Mouse (Mus musculus) lung, embryonic 14.5 days (tissue): ENCODE measurements around the gene Sugt1. TPM values are rescaled to one million over a fixed set of nuclear protein-coding genes. Genes with fewer than 3 reads are reported as not detected.

Source experiments
- ATAC-seq: fragments of 200-750 bp; cut with Nextera tagmentation; 2 replicates; pipeline ENCODE4 v1.8.0; 2017; ENCODE audit warnings: mild to moderate bottlenecking, moderate TSS enrichment, moderate library complexity; ENCODE audit not compliant: insufficient read depth
- DNase-seq: peaks from one replicate; pipeline ENCODE4 v3.0.0-alpha.2; 2015
- H3K27ac ChIP-seq: fragments of 300-500 bp; sonication (generic); 2 replicates; pipeline ENCODE4 v1.5.1; 2014; ENCODE audit warnings: low read depth, mild to moderate bottlenecking, moderate library complexity
- H3K27me3 ChIP-seq: fragments of 300-500 bp; sonication (generic); 2 replicates; pipeline ENCODE4 v1.6.1; 2014; ENCODE audit warnings: low read length, control low read depth; ENCODE audit not compliant: insufficient read depth
- H3K36me3 ChIP-seq: fragments of 300-500 bp; sonication (generic); 2 replicates; pipeline ENCODE4 v1.6.1; 2014; ENCODE audit warnings: control low read depth; ENCODE audit not compliant: insufficient read depth
- H3K4me1 ChIP-seq: fragments of 300-500 bp; sonication (generic); 2 replicates; pipeline ENCODE4 v1.6.1; 2014; ENCODE audit warnings: antibody characterized with exemption, control low read depth; ENCODE audit not compliant: insufficient read depth
- H3K4me2 ChIP-seq: fragments of 300-500 bp; sonication (generic); 2 replicates; pipeline ENCODE4 v1.6.1; 2014; ENCODE audit warnings: mild to moderate bottlenecking
- H3K4me3 ChIP-seq: fragments of 300-500 bp; sonication (generic); 2 replicates; pipeline ENCODE4 v1.5.1; 2014; ENCODE audit warnings: low read depth, low read length
- H3K9ac ChIP-seq: fragments of 300-500 bp; sonication (generic); 2 replicates; pipeline ENCODE4 v1.6.1; 2014
- H3K9me3 ChIP-seq: fragments of 300-500 bp; sonication (generic); 2 replicates; pipeline ENCODE4 v1.6.1; 2016; ENCODE audit warnings: low read depth, low read length, control low read depth
- CTCF ChIP-seq: IDR thresholded peaks from 2 replicates; pipeline ENCODE4 v1.5.1; 2016; ENCODE audit warnings: antibody characterized with exemption, low read depth
- WGBS: fragments of 180-500 bp; shearing (Covaris S2); extraction: QIAGEN DNeasy Blood & Tissue Kit; methylation state at CpG from one replicate; pipeline ENCODE4 v1.1.7; 2014; 5-methylcytosine and 5-hydroxymethylcytosine counted together
- polyA plus RNA-seq: library from polyadenylated mRNA; unstranded; fragments of >200 nt; fragmentation: Nextera tagmentation; extraction: Ambion mirVana; gene quantifications from 2 replicates; pipeline ENCODE4 v1.2.1, GENCODE M21; 2014

Sugt1 gene
- polyA plus RNA-seq, 1 experiment from 2014 or later = 128 TPM

DNA sequence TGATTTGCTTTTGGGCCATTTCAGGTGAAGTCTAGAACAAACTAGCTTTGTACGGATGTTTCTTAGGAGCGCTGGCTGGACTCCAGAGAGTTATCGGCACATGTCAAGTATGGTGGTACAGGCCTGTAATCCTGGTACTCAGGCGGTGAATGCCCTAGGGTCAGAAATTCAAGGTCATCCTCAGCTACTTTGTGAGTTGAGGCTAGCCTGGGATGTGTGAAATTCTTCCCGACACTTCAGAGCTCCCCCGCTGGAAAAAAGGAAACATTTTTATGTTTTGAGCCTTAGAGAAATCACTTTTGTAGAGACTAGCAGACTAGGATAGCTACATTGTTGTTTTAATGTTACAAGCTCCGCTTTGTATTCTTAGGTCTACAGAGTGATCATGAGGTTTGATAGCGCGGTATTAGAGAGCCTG, 1.1 kb downstream of the Sugt1 start:
- peak; percentile 14 for DNase-seq

DNA sequence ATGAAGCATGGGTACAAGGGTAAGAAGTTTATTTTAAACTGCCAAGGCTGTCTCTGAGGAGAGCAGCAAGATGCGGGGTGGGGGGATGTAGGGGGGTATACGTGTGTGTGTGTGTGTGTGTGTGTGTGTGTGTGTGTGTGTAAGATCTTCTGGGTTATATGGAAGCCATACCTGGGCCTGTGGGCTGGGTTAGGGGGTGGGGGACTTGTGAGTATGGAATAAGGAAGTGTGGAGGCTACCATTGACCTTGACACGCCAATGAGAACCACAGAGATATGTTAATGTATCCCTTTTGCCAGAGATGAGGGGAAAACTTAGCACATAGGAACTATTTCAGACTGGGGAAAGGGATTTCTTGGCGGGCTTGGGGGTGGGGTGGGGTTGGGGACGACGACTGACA, 1.9 kb downstream of the Sugt1 start:
- Histone ChIP-seq H3K9me3 (no peaks in the 10 kb centered on the region), H3K4me2 (peak overlapping the region; percentile 90; the same call in 1 of the 2 replicates), H3K36me3 (peaks cover 7% of the 10 kb centered on the region; the same call in 1 of the 2 replicates), H3K9ac (no peak overlapping the region), H3K4me1 (peaks cover 13% of the 10 kb centered on the region; the same call in 1 of the 2 replicates), H3K27me3 (no peaks in the 10 kb centered on the region), H3K4me3 (no peak overlapping the region), H3K27ac (no peak overlapping the region)
- ATAC-seq (no peak), DNase-seq (no peak)
- 80% methylated on average over 6 of the region's 6 CpGs for WGBS
- TF ChIP-seq CTCF = no peak

More for the DNA sequence above, 1.1 kb downstream of the Sugt1 start:
- peaks cover 13% of the 10 kb centered on the region; the same call in 1 of the 2 replicates for H3K4me1 ChIP-seq
- peaks cover 7% of the 10 kb centered on the region; the same call in 1 of the 2 replicates for H3K36me3 ChIP-seq
- no peak for ATAC-seq
- H3K4me2 ChIP-seq = peak overlapping the region; percentile 90
- TF ChIP-seq CTCF = no peak
- H3K27ac ChIP-seq = no peak overlapping the region
- no peaks in the 10 kb centered on the region for H3K9me3 ChIP-seq
- H3K9ac ChIP-seq = peak overlapping the region; percentile 67; the same call in 1 of the 2 replicates
- peak overlapping the region; percentile 72 for H3K4me3 ChIP-seq
- H3K27me3 ChIP-seq = no peaks in the 10 kb centered on the region
- 76% methylated on average over 9 of the region's 9 CpGs for WGBS

DNA sequence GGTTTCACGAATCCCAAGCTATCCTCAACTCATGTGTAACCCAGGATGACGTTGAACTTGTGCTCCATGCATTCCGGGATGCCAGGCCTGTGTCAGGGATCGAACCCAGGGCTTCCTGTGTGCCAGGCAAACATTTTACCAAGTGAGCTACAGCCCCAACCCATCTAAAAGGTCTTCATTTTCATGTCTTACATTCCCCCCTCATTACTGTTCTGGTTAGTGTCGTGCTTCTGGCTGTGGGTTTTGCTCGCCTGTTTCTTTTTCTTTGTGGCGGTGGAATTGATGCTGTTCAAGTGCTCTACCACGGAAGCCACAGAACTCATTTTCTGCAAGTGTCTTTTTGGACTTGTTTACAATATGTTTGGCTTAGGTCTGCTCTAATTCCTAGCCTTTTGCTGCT, 3.4 kb downstream of the Sugt1 start:
- Histone ChIP-seq H3K36me3 (peaks cover 19% of the 10 kb centered on the region), H3K9me3 (no peaks in the 10 kb centered on the region), H3K4me2 (no peak overlapping the region), H3K27ac (no peak overlapping the region), H3K27me3 (no peaks in the 10 kb centered on the region), H3K9ac (no peak overlapping the region), H3K4me1 (peaks cover 13% of the 10 kb centered on the region; the same call in 1 of the 2 replicates), H3K4me3 (no peak overlapping the region)
- TF ChIP-seq CTCF = no peak
- ATAC-seq (no peak), DNase-seq (no peak)
- WGBS = 96% methylated on average over 8 of the region's 8 CpGs

GRCm38 (mm10) chr14:79591611-79592010, 4.1 kb downstream of the Sugt1 start:
- Histone ChIP-seq H3K36me3 (peaks cover 22% of the 10 kb centered on the region), H3K4me1 (peaks cover 10% of the 10 kb centered on the region; the same call in 1 of the 2 replicates), H3K4me2 (no peak overlapping the region), H3K9ac (no peak overlapping the region), H3K27ac (no peak overlapping the region), H3K27me3 (no peaks in the 10 kb centered on the region), H3K9me3 (no peaks in the 10 kb centered on the region), H3K4me3 (no peak overlapping the region)
- ATAC-seq (no peak), DNase-seq (no peak)
- TF ChIP-seq CTCF = no peak
- WGBS = 88% methylated on average over 2 of the region's 2 CpGs

- Histone ChIP-seq H3K4me2 (no peak overlapping the region), H3K4me1 (peaks cover 2% of the 10 kb centered on the region; the same call in 1 of the 2 replicates), H3K27me3 (no peaks in the 10 kb centered on the region), H3K9me3 (no peaks in the 10 kb centered on the region), H3K36me3 (peaks cover 34% of the 10 kb centered on the region), H3K4me3 (no peak overlapping the region), H3K27ac (no peak overlapping the region), H3K9ac (no peak overlapping the region)
- ATAC-seq = no peak
- DNase-seq = no peak
- WGBS = 91% methylated on average over 5 of the region's 5 CpGs
- TF ChIP-seq CTCF = no peak
These were observed 6.6 kb downstream of the Sugt1 start for GRCm38 (mm10) chr14:79594069-79594468.

DNA sequence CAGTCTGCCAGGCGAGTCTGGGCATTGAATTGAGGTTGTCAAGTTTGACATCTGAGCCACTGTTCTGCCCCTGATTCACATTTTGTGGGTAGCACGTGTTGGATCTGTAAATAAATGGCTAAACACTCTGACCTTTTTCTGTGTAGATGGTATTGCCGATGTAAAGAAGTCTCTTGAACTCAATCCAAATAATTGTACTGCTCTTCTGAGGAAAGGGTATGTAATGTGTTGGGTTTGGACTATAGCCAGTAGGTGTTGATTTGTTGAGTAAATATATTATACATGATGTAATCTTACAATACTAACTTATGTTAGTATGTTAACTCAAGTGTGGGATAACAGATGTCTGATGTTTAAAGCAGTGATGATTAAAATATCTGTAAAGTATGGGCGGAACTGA, 9.1 kb downstream of the Sugt1 start:
- no peak overlapping the region for H3K27ac ChIP-seq
- no peaks in the 10 kb centered on the region for H3K9me3 ChIP-seq
- TF ChIP-seq CTCF = no peak
- H3K27me3 ChIP-seq = no peaks in the 10 kb centered on the region
- no peak overlapping the region for H3K4me2 ChIP-seq
- DNase-seq (peak; percentile 36), ATAC-seq (peak; percentile 47; the same call in 1 of the 2 replicates)
- no peaks in the 10 kb centered on the region for H3K4me1 ChIP-seq
- H3K9ac ChIP-seq = no peak overlapping the region
- 53% methylated on average over 4 of the region's 4 CpGs for WGBS
- H3K4me3 ChIP-seq = no peak overlapping the region
- H3K36me3 ChIP-seq = peaks cover 55% of the 10 kb centered on the region

- H3K9ac ChIP-seq = no peak overlapping the region
- DNase-seq (no peak), ATAC-seq (no peak)
- H3K4me2 ChIP-seq = no peak overlapping the region
- peaks cover 80% of the 10 kb centered on the region for H3K36me3 ChIP-seq
- no peak overlapping the region for H3K27ac ChIP-seq
- H3K4me3 ChIP-seq = no peak overlapping the region
- no peaks in the 10 kb centered on the region for H3K4me1 ChIP-seq
- H3K9me3 ChIP-seq = no peaks in the 10 kb centered on the region
- H3K27me3 ChIP-seq = no peaks in the 10 kb centered on the region
- WGBS = 83% methylated on average over 2 of the region's 2 CpGs
- no peak for TF ChIP-seq CTCF
These were observed 18.4 kb downstream of the Sugt1 start for GRCm38 (mm10) chr14:79605881-79606280.
